Mouse (Mus musculus): ENCODE data around the gene Efnb1. TPM values are rescaled to one million over a fixed set of nuclear protein-coding genes. Genes with fewer than 3 reads are reported as not detected.
A peak's percentile ranks its signal among the peaks of the same experiment; 100 is the strongest.
"Not testable (repeated sequence)": the region's sequence is repeated elsewhere in the genome, so short reads cannot be mapped to it uniquely, and the experiment has no call there.

Gene Efnb1
- 71.1 and 73.6 TPM in 2 replicates for polyA plus RNA-seq (2016; fragmentation: Nextera tagmentation; extraction: Ambion mirVana)

DNA sequence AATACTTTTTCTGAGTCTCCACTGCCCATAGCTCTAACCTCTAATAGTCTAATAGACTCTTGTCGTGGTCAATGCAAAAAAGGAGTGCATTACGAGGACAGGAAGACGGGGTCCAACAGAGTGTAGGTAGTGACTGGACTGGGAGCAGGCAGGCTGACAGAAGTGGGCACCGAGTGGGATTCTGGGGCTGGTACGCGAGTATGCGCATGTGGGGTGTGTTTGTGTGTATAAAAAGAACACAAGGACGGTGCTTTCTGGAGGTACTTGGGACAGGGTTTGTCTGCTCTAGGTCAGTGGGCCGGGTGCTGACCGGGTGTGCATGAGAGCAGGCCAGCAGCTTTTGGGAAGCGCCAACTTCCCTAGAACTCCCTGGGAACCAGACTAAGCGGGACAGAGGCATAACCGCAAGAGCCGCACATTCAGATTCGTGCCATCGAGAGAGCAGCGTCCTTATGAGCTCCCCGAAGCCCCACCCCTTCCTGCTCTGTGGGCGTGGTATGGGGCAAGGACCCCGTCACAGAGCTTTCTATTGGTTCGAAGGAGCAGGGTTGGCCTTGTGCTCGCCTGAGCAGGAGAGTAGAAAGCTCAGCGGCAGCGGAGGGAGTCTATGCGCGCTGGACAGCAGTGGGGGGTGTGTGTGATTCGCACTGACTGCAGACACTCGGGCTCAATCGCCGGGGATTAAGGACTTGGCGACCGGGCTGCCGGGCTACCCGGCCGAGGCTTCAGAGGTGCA is at the start of gene Efnb1:
TSS of gene Efnb1 (plus strand) at position 608 of the 736 bp plus-strand sequence.
- WGBS, result 26% methylated on average over 35 of the region's 35 CpGs
- Histone ChIP-seq H3K9me3 (no peaks in the 10 kb centered on the region), H3K4me1 (peaks cover 12% of the 10 kb centered on the region), H3K27ac (peak within 1 kb of the TSS; percentile 89), H3K9ac (peak within 1 kb of the TSS; percentile 87), H3K4me3 (peak within 1 kb of the TSS; percentile 69), H3K4me2 (replicated peaks) (peak within 1 kb of the TSS; percentile 64), H3K36me3 (no peaks in the 10 kb centered on the region), H3K27me3 (peaks cover 28% of the 10 kb centered on the region; the same call in 1 of the 2 replicates)
- ATAC-seq (ENCODE audit: insufficient number of reproducible peaks, insufficient read depth, low FRiP score, low TSS enrichment), result peak; percentile 88

DNA sequence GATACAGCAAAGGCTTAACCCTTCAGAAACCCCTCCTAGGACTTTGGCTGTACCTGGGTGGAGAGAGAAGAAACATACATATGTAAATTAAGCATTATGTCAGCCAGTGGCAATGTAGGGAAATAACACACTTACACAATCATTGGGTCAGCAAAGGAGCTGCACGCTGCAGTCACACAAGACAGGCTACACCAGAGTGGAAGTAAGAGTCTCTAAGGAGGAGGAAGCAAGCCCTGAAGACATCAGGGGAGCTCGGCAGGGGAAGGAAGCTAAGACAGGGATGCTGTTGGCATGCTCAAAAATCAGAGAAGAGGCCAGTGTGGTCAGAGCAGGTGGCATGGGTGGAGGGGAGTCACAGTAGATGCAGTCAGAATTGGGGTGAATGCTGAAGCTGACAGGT is 43.2 kb upstream of the Efnb1 start:
- ATAC-seq (ENCODE audit: insufficient number of reproducible peaks, insufficient read depth, low FRiP score, low TSS enrichment), result no peak

GRCm38 (mm10) chrX:99111088-99111724 is 24.7 kb upstream of the Efnb1 start:
- H3K4me1 ChIP-seq; H3K4me3 ChIP-seq; H3K27me3 ChIP-seq; H3K36me3 ChIP-seq; H3K9ac ChIP-seq; H3K9me3 ChIP-seq; H3K27ac ChIP-seq; H3K4me2 ChIP-seq (replicated peaks): not testable (repeated sequence)
- 0 out of 2 replicates have a peak, but pooled peaks have one; percentile 28 for ATAC-seq (ENCODE audit: insufficient number of reproducible peaks, insufficient read depth, low FRiP score, low TSS enrichment)
- WGBS, result 61% methylated on average over 8 of the region's 10 CpGs

More for the DNA sequence above, 43.2 kb upstream of the Efnb1 start:
- no peaks in the 10 kb centered on the region for H3K4me1 ChIP-seq
- no peaks in the 10 kb centered on the region for H3K36me3 ChIP-seq
- no peak overlapping the region for H3K4me3 ChIP-seq
- 66% methylated on average over 2 of the region's 2 CpGs for WGBS
- H3K9me3 ChIP-seq, result no peaks in the 10 kb centered on the region
- no peak overlapping the region for H3K4me2 ChIP-seq (replicated peaks)
- H3K9ac ChIP-seq, result no peak overlapping the region
- peaks cover 9% of the 10 kb centered on the region; the same call in 1 of the 2 replicates for H3K27me3 ChIP-seq
- H3K27ac ChIP-seq, result no peak overlapping the region

DNA sequence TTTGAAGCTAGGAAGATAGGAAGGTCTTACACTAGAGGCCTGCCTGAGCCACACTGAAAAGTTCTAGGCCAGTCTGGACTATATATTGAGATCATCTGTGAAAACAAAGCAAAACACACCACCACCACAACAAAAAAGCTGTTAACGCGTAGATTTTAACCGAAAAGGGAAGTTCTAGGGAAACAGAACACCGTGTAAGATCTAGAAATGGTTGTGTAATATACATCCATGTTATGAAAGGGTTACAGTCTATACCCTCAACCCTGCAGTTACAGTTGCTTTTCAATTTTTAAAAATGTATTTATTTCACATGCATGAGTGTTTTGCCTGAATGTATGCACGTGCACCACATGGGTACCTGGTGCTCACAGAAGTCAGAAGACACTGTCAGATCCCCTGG is 16.4 kb upstream of the Efnb1 start:
- Histone ChIP-seq H3K36me3 (no peaks in the 10 kb centered on the region), H3K4me1 (no peaks in the 10 kb centered on the region), H3K9me3 (no peaks in the 10 kb centered on the region), H3K27me3 (0 out of 2 replicates have a peak, but pooled peaks cover 4% of the 10 kb centered on the region), H3K4me2 (replicated peaks) (no peak overlapping the region), H3K27ac (no peak overlapping the region), H3K9ac (no peak overlapping the region), H3K4me3 (no peak overlapping the region)
- 89% methylated on average over 5 of the region's 5 CpGs for WGBS
- no peak for ATAC-seq (ENCODE audit: insufficient number of reproducible peaks, insufficient read depth, low FRiP score, low TSS enrichment)

GRCm38 (mm10) chrX:99130059-99130458 is 5.9 kb upstream of the Efnb1 start:
- no peak overlapping the region for H3K9ac ChIP-seq
- H3K27ac ChIP-seq, result no peak overlapping the region
- no peaks in the 10 kb centered on the region for H3K4me1 ChIP-seq
- no peak for ATAC-seq (ENCODE audit: insufficient number of reproducible peaks, insufficient read depth, low FRiP score, low TSS enrichment)
- H3K4me2 ChIP-seq (replicated peaks), result no peak overlapping the region
- H3K27me3 ChIP-seq, result peaks cover 27% of the 10 kb centered on the region; the same call in 1 of the 2 replicates
- 27% methylated on average over 3 of the region's 3 CpGs for WGBS
- H3K9me3 ChIP-seq, result no peaks in the 10 kb centered on the region
- no peak overlapping the region for H3K4me3 ChIP-seq
- no peaks in the 10 kb centered on the region for H3K36me3 ChIP-seq

DNA sequence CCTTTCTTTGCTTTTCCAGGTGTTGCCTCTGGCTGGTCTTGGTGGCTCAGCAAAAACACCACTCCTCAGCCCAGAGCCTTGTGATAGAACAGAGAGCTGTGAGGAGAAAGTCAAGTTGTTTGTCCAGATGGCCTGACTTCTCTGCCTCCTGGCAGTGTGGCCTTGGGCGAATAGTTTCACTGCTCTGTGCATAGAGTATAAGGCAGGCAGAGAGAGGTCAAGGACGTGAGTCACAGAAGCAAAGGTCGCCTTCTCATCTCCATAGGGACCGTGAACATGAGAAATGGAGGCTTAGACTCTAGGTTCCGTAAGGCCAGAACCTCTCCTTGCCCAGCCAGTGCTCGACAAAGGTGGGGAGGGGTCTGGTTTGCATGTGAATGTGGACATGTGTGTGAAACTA is 3.4 kb upstream of the Efnb1 start:
- Histone ChIP-seq H3K9me3 (no peaks in the 10 kb centered on the region), H3K27ac (no peak overlapping the region), H3K36me3 (no peaks in the 10 kb centered on the region), H3K27me3 (peaks cover 27% of the 10 kb centered on the region; the same call in 1 of the 2 replicates), H3K4me1 (no peaks in the 10 kb centered on the region), H3K4me3 (no peak overlapping the region), H3K9ac (no peak overlapping the region), H3K4me2 (replicated peaks) (no peak overlapping the region)
- no peak for ATAC-seq (ENCODE audit: insufficient number of reproducible peaks, insufficient read depth, low FRiP score, low TSS enrichment)
- 71% methylated on average over 6 of the region's 6 CpGs for WGBS

GRCm38 (mm10) chrX:99134891-99135290 is 1.0 kb upstream of the Efnb1 start:
- H3K4me3 ChIP-seq, result peak overlapping the region; percentile 69; the same call in 1 of the 2 replicates
- no peaks in the 10 kb centered on the region for H3K36me3 ChIP-seq
- no peaks in the 10 kb centered on the region for H3K9me3 ChIP-seq
- peaks cover 28% of the 10 kb centered on the region; the same call in 1 of the 2 replicates for H3K27me3 ChIP-seq
- ATAC-seq (ENCODE audit: insufficient number of reproducible peaks, insufficient read depth, low FRiP score, low TSS enrichment), result peak; percentile 14; the same call in 1 of the 2 replicates
- H3K9ac ChIP-seq, result no peak overlapping the region
- 24% methylated on average over 14 of the region's 14 CpGs for WGBS
- H3K27ac ChIP-seq, result peak overlapping the region; percentile 89; the same call in 1 of the 2 replicates
- peak overlapping the region; percentile 64 for H3K4me2 ChIP-seq (replicated peaks)
- peaks cover 4% of the 10 kb centered on the region for H3K4me1 ChIP-seq

GRCm38 (mm10) chrX:99136431-99136966 is 569 bp downstream of the Efnb1 start:
- 27% methylated on average over 53 of the region's 53 CpGs for WGBS
- H3K36me3 ChIP-seq, result no peaks in the 10 kb centered on the region

DNA sequence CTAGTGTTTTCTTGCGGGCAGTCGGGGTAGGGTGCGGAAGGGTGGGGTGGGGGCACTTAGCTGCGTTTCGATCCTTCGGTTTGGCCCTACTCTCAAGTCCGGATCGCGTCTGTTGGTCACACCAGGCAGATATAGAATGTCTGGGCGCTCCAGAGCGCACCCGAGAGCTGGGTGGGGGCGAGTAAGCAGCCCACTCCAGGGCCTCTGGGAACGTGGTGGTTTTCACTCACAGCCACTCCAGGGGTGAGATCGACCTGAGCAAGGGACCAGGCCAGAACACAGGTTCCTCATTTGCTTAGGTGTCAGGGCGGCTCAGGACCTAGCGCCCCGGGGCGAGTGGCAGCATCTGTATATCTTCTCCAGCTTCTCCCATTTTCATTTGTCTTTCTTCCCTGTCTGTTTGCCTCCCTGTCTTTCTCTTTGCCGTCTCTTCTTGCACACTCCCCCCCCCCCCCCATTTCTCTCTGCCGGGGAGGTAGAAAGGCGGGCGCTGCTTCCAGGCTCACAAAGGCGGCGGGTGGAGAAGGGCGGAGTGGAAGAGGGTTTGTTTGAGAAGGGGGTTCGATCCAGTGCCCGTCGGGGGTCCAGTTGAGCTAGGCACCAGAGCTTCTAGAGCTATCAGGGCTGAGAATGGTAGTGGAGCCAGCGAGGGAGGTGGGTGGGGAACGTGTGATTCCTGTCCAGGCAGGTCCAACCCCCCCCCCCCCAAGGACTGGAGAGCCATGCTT is 1.4 kb downstream of the Efnb1 start:
- peaks cover 28% of the 10 kb centered on the region for H3K4me1 ChIP-seq
- H3K27me3 ChIP-seq, result peaks cover 17% of the 10 kb centered on the region; the same call in 1 of the 2 replicates
- peak overlapping the region; percentile 89; the same call in 1 of the 2 replicates for H3K27ac ChIP-seq
- H3K9ac ChIP-seq, result peak overlapping the region; percentile 87
- ATAC-seq (ENCODE audit: insufficient number of reproducible peaks, insufficient read depth, low FRiP score, low TSS enrichment), result no peak
- H3K9me3 ChIP-seq, result no peaks in the 10 kb centered on the region
- peak overlapping the region; percentile 64 for H3K4me2 ChIP-seq (replicated peaks)
- peak overlapping the region; percentile 69 for H3K4me3 ChIP-seq
- H3K36me3 ChIP-seq, result no peaks in the 10 kb centered on the region
- 28% methylated on average over 30 of the region's 31 CpGs for WGBS

More at GRCm38 (mm10) chrX:99136431-99136966, 569 bp downstream of the Efnb1 start:
- no peak; the same call in 1 of the 2 replicates for ATAC-seq (ENCODE audit: insufficient number of reproducible peaks, insufficient read depth, low FRiP score, low TSS enrichment)
- H3K27me3 ChIP-seq, result peaks cover 23% of the 10 kb centered on the region; the same call in 1 of the 2 replicates
- peak overlapping the region; percentile 69 for H3K4me3 ChIP-seq
- H3K9ac ChIP-seq, result peak overlapping the region; percentile 87
- H3K4me2 ChIP-seq (replicated peaks), result peak overlapping the region; percentile 64
- H3K4me1 ChIP-seq, result peaks cover 20% of the 10 kb centered on the region
- peak overlapping the region; percentile 89 for H3K27ac ChIP-seq
- H3K9me3 ChIP-seq, result no peaks in the 10 kb centered on the region

DNA sequence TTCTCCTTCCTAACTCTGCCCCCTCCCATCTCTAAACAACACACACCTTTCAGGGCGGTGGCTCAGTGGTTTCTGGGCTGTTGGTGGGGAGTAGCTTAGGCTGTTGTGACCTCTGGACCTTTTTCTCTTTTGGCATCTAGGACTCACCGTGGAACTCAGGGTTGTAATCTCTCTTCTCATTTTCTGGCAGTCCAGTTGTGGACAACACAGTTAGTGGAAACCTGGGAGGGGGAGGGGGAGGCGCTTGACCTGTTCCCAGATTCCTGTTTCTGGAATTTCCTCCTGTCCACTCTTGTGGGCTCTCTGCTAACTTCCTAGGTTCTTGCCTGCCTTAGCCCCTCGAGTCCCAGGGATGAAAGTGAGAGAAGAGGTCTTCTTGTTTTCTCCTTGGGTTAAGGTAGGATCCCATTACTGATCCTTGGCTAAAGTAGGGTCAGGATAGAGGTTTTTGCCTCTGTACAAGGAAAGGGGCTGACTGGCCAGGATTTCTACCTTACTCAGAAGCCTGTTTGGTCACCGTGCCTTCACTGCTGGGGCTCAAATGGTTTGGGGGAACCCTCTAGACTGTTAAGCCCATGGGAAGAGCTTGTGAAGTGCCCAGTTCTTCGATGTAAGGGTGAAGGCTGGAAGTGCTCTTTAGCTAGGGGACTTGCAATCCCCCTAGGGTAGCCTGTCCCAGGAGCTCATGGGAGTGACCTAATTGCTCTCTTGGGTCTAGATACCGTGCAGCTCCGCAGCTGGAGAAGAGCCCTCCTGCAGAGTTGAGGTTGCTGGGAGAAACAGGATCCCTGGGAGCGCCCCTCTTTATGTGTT is 2.2 kb downstream of the Efnb1 start:
- Histone ChIP-seq H3K4me3 (peak overlapping the region; percentile 69), H3K27me3 (peaks cover 13% of the 10 kb centered on the region; the same call in 1 of the 2 replicates), H3K4me2 (replicated peaks) (peak overlapping the region; percentile 64), H3K36me3 (no peaks in the 10 kb centered on the region), H3K27ac (peak overlapping the region; percentile 89; the same call in 1 of the 2 replicates), H3K9me3 (no peaks in the 10 kb centered on the region), H3K4me1 (peaks cover 33% of the 10 kb centered on the region), H3K9ac (peak overlapping the region; percentile 87)
- 27% methylated on average over 9 of the region's 9 CpGs for WGBS
- ATAC-seq (ENCODE audit: insufficient number of reproducible peaks, insufficient read depth, low FRiP score, low TSS enrichment), result no peak

Data from embryonic facial prominence, embryonic 12.5 days (tissue).